Mouse (Mus musculus) embryonic facial prominence, embryonic 13.5 days (tissue): ENCODE measurements around the gene Lnpk. TPM values are rescaled to one million over a fixed set of nuclear protein-coding genes. Genes with fewer than 3 reads are reported as not detected.
A peak's percentile ranks its signal among the peaks of the same experiment; 100 is the strongest.

ENCODE experiments used
- ATAC-seq: fragments of 200-750 bp; cut with Nextera tagmentation; 2 replicates; pipeline ENCODE4 v1.8.0; 2017; ENCODE audit warnings: low read depth; ENCODE audit not compliant: insufficient number of reproducible peaks, insufficient read depth, low FRiP score, low TSS enrichment
- H3K27ac ChIP-seq: fragments of 300-500 bp; sonication (generic); 2 replicates; pipeline ENCODE4 v1.5.1; 2015; ENCODE audit warnings: moderate library complexity, mild to moderate bottlenecking, inconsistent platforms
- H3K27me3 ChIP-seq: fragments of 300-500 bp; sonication (generic); 2 replicates; pipeline ENCODE4 v1.6.1; 2015; ENCODE audit warnings: mild to moderate bottlenecking, inconsistent platforms
- H3K36me3 ChIP-seq: fragments of 300-500 bp; sonication (generic); 2 replicates; pipeline ENCODE4 v1.6.1; 2015; ENCODE audit warnings: mild to moderate bottlenecking, inconsistent platforms
- H3K4me1 ChIP-seq: fragments of 300-500 bp; sonication (generic); 2 replicates; pipeline ENCODE4 v1.6.1; 2015; ENCODE audit warnings: inconsistent platforms
- H3K4me2 ChIP-seq: fragments of 300-500 bp; sonication (generic); 2 replicates; pipeline ENCODE4 v1.6.1; 2015; ENCODE audit warnings: moderate library complexity, mild to moderate bottlenecking, inconsistent platforms
- H3K4me3 ChIP-seq: fragments of 300-500 bp; sonication (generic); 2 replicates; pipeline ENCODE4 v1.5.1; 2015; ENCODE audit warnings: mild to moderate bottlenecking, inconsistent platforms
- H3K9ac ChIP-seq: fragments of 300-500 bp; sonication (generic); 2 replicates; pipeline ENCODE4 v1.6.1; 2015; ENCODE audit warnings: mild to moderate bottlenecking, inconsistent platforms
- H3K9me3 ChIP-seq: fragments of 300-500 bp; sonication (generic); 2 replicates; pipeline ENCODE4 v1.6.1; 2016; ENCODE audit warnings: inconsistent platforms
- WGBS: fragments of 180-500 bp; shearing (Covaris S2); methylation state at CpG from one replicate; pipeline ENCODE4 v1.1.7; 2015; ENCODE audit warnings: mixed read lengths; 5-methylcytosine and 5-hydroxymethylcytosine counted together
- polyA plus RNA-seq: library from polyadenylated mRNA; unstranded; fragments of >200 nt; fragmentation: Nextera tagmentation; extraction: Ambion mirVana; gene quantifications from 2 replicates; pipeline ENCODE4 v1.2.1, GENCODE M21; 2015

Gene Lnpk
- 36.9 and 39.8 TPM in 2 replicates for polyA plus RNA-seq

DNA sequence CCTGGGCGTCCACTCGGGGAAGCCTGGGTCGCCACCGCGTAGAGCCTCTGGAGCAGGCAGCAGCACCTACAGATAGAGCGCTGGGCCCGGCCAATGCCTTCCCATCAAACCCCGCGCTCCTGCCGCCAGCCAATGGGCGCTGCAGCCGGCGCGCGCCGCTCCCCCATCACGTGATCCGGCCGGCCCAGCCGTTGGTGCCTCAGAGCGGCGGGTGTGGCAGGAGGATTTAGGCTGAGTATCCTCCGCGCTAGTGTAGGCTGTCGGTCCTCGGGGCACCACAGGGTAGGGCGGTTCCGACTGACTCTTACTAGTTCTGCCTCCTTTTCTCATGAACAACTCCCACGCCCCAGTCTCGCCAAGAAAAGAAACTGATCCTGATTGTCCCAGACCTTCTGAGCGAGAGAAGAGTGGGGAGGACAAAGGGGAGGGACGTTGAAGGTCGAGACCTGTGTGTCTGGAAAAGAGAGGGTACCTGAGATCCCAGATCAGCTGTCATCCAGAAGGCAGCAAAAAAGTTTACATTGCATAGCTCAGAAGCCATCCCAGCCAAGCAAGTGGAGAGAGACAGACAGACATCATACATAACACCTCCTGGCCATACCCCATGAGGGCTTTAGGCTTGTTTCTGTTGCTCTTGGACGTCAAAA, at the start of gene Lnpk:
Gene Lnpk (minus strand): TSS at position 593 of the 647 bp plus-strand sequence.
- Histone ChIP-seq H3K9me3 (no peaks in the 10 kb centered on the region), H3K4me3 (peak within 1 kb of the TSS; percentile 98), H3K9ac (peak within 1 kb of the TSS; percentile 95), H3K27ac (peak within 1 kb of the TSS; percentile 78), H3K36me3 (no peaks in the 10 kb centered on the region), H3K4me1 (peaks cover 12% of the 10 kb centered on the region), H3K27me3 (no peaks in the 10 kb centered on the region), H3K4me2 (peak within 1 kb of the TSS; percentile 85)
- peak; percentile 97 for ATAC-seq
- under 1% methylated on average over 34 of the region's 34 CpGs for WGBS

DNA sequence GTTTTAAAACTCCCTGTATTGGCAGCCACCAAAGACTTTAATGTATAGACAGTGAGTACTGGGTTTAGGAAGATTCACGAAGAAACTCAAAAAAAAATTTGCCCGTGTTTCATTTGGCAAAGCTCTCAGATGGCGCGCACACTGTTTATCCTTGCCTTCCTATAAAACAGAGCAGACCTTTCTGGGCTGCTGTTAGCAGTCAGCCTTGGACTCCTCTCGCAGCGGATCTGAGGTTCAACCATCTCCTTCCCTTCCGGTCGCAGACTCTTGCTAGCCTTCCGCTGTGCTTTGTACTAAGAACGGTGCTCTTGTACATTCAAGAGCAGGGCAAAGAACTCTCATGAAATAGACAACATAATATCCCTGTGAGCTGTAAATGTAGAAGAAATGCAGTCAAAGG, 41.1 kb upstream of the Lnpk start:
- Histone ChIP-seq H3K4me3 (no peak overlapping the region), H3K36me3 (no peaks in the 10 kb centered on the region), H3K27ac (0 out of 2 replicates have a peak overlapping the region, but pooled peaks have one; percentile 12), H3K27me3 (no peaks in the 10 kb centered on the region), H3K4me1 (peaks cover 7% of the 10 kb centered on the region), H3K9me3 (no peaks in the 10 kb centered on the region), H3K4me2 (no peak overlapping the region), H3K9ac (no peak overlapping the region)
- WGBS, result 76% methylated on average over 10 of the region's 10 CpGs
- no peak for ATAC-seq

DNA sequence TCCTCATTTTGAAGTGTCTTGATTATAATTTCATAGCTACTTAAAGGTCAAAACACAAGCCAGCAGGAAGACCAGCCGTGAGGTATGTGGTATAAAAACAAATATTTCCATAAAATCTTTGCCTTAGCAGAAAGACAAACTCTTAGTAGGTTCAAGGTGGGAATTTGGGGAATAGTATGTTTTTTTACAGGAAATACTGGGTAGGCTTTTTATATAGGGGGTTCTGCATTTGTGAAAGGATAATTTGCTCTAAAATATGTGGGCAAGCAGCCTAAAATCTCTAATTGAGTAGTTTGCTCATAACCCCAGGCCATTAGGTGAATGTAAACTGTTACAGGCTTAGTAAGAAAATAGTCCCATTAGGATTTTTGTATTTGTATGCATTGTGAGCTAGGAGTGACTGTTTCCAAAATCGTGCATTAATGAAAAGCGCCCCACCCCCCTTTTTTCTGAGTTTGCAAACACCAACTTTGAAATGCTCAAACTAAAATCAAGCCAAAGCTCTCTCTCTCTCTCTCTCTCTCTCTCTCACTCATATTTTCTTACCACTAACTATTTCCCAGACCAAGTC, 40.5 kb upstream of the Lnpk start:
- Histone ChIP-seq H3K9me3 (no peaks in the 10 kb centered on the region), H3K4me3 (no peak overlapping the region), H3K27me3 (no peaks in the 10 kb centered on the region), H3K4me2 (no peak overlapping the region), H3K27ac (0 out of 2 replicates have a peak overlapping the region, but pooled peaks have one; percentile 16), H3K36me3 (no peaks in the 10 kb centered on the region), H3K4me1 (peaks cover 7% of the 10 kb centered on the region), H3K9ac (no peak overlapping the region)
- no peak for ATAC-seq
- WGBS, result 67% methylated on average over 3 of the region's 3 CpGs

DNA sequence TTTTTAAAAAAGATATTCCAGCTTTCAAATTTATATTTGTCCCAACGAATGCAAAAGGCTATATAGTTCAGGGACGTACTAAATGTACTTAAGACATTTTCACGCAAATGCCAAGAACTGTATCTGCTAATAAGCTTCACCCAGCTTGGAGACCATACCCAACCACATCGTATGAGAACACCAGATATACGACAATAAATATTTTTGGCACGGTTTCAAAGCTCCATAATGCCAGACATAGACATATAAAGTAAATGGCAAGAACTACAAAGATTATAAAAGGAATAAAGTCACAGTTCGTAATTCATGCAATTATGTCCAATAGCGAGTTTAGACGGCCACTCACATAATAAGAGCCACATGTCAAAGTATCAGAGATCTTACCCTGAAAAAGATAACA, 38.5 kb upstream of the Lnpk start:
- Histone ChIP-seq H3K9me3 (0 out of 2 replicates have a peak, but pooled peaks cover 3% of the 10 kb centered on the region), H3K4me3 (no peak overlapping the region), H3K36me3 (no peaks in the 10 kb centered on the region), H3K9ac (no peak overlapping the region), H3K4me1 (peaks cover 7% of the 10 kb centered on the region), H3K27me3 (no peaks in the 10 kb centered on the region), H3K27ac (no peak overlapping the region), H3K4me2 (no peak overlapping the region)
- no peak for ATAC-seq
- 52% methylated on average over 9 of the region's 9 CpGs for WGBS

DNA sequence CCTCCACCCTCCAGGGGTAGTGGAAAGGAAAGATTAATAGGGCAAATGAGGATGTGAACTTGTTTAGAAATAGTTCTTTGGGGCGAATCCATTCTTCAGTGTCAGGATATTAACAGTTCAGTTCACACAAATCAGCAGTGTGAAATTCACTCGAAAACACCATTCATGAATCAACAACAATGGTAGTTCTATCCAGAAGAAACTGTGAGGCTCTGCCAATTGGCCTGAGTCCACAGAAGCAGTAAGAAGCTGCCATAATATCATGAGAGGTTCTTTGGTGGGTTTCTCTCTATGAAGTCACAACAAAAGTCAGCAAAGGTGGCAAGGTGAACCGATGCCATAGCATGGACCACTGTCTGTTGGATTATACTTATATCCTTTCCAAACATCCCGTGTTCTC, 32.2 kb upstream of the Lnpk start:
- 84% methylated on average over 4 of the region's 4 CpGs for WGBS
- Histone ChIP-seq H3K4me2 (no peak overlapping the region), H3K27me3 (no peaks in the 10 kb centered on the region), H3K9me3 (peaks cover 10% of the 10 kb centered on the region; the same call in 1 of the 2 replicates), H3K27ac (no peak overlapping the region), H3K9ac (no peak overlapping the region), H3K36me3 (no peaks in the 10 kb centered on the region), H3K4me3 (no peak overlapping the region), H3K4me1 (no peaks in the 10 kb centered on the region)
- ATAC-seq, result no peak

DNA sequence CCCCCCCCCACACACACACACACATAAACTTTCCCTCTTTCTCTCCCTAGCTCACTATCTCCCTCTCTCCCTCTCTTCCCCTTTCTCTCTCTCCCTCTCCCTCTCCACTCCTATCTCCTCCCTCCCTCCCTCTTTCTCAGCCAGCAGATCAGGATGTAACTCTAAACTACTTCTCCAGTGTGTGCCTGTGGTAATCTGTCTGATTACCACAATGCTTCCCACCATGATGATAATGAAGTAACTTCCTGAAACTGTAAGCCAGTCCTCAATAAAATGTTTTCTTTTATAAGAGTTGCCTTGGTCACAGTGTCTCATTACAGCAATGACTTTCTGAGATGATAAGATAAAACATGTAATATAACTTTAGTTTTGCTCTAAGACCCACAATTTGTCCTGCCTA, 30.1 kb upstream of the Lnpk start:
- no peak overlapping the region for H3K4me3 ChIP-seq
- H3K27me3 ChIP-seq, result no peaks in the 10 kb centered on the region
- no peak for ATAC-seq
- H3K36me3 ChIP-seq, result no peaks in the 10 kb centered on the region
- peaks cover 10% of the 10 kb centered on the region; the same call in 1 of the 2 replicates for H3K9me3 ChIP-seq
- no peak overlapping the region for H3K27ac ChIP-seq
- H3K4me2 ChIP-seq, result no peak overlapping the region
- peaks cover under 1% of the 10 kb centered on the region; the same call in 1 of the 2 replicates for H3K4me1 ChIP-seq
- no peak overlapping the region for H3K9ac ChIP-seq

DNA sequence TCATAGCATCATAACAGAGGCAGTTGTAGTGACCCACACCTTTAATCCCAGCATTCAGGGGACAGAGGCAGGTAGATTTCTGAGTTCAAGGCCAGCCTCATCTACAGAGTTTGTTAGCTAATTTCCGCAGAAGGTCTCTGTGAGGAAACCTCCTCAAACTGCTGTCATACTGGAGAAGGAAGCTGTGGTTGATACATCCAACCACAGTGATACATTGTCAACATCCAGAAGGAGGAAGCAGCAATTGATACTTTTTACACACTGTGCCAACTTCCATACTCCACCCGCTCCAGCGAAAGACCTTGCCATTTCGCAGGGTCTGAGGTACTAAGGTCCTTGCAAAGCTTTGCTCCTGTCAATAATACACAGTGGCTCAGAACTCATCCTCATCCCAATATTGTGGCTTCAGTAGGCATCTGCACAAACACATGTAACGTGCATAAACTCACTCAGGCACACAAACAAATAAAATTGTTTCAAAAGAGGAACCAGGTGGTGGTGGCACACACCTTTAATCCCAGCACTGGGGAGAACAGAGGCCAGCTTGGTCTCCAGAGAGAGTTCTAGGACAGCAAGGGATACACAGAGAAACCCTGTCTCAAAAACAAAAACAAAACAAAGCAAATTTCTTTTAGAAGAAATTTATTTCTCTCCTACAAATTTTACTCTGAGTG, 27.0 kb upstream of the Lnpk start:
- WGBS, result 83% methylated on average over 5 of the region's 5 CpGs

DNA sequence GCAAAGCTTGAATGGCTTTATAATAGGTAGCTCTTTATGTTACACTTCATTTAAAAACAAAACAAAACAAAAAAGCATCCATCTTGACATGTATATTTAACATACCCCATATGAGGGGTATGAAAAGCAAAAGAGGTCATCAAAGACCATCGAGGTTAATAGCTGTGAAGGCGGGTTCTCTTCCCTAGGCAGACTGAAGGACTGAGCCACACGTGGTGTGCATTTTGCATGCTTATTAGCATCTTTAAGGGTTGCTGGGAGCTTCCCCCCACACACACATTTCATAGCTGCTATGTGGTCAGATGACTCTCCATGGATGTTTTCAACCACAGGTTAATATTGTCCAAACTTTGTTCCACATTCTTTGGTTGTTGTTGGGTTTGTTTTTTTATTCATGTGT, 24.8 kb upstream of the Lnpk start:
- Histone ChIP-seq H3K27ac (no peak overlapping the region), H3K4me2 (no peak overlapping the region), H3K27me3 (no peaks in the 10 kb centered on the region), H3K9me3 (no peaks in the 10 kb centered on the region), H3K9ac (no peak overlapping the region), H3K4me3 (no peak overlapping the region), H3K4me1 (peaks cover 10% of the 10 kb centered on the region), H3K36me3 (no peaks in the 10 kb centered on the region)
- ATAC-seq, result no peak
- 19% methylated on average over 3 of the region's 3 CpGs for WGBS

More for the DNA sequence above, 27.0 kb upstream of the Lnpk start:
- no peaks in the 10 kb centered on the region for H3K27me3 ChIP-seq
- H3K4me1 ChIP-seq, result peaks cover 10% of the 10 kb centered on the region
- no peak overlapping the region for H3K27ac ChIP-seq
- H3K36me3 ChIP-seq, result no peaks in the 10 kb centered on the region
- H3K9ac ChIP-seq, result no peak overlapping the region
- no peak for ATAC-seq
- no peaks in the 10 kb centered on the region for H3K9me3 ChIP-seq
- no peak overlapping the region for H3K4me2 ChIP-seq
- no peak overlapping the region for H3K4me3 ChIP-seq

DNA sequence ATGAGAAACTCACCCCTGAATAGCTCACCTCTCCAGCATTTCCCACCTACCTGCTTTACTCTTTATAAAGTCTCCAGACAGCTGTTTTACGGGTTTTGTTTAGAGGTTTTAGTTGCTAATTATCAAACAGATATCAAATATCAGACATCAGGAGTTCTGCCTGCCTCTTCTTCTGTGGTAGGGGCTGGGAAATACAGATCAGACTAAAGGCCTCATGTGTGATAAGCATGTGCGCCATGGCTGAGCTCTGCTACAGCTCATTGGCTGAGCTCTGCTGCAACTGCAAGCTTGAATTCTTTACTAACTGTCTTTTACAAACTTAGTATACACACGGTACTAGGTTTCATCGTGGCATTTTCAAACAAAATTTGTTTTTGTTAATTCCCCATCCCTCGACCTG, 23.2 kb upstream of the Lnpk start:
- Histone ChIP-seq H3K4me3 (no peak overlapping the region), H3K27ac (no peak overlapping the region), H3K4me1 (peaks cover 10% of the 10 kb centered on the region), H3K36me3 (no peaks in the 10 kb centered on the region), H3K9ac (no peak overlapping the region), H3K4me2 (no peak overlapping the region), H3K27me3 (no peaks in the 10 kb centered on the region), H3K9me3 (no peaks in the 10 kb centered on the region)
- WGBS, result 69% methylated on average over 5 of the region's 5 CpGs
- no peak for ATAC-seq

DNA sequence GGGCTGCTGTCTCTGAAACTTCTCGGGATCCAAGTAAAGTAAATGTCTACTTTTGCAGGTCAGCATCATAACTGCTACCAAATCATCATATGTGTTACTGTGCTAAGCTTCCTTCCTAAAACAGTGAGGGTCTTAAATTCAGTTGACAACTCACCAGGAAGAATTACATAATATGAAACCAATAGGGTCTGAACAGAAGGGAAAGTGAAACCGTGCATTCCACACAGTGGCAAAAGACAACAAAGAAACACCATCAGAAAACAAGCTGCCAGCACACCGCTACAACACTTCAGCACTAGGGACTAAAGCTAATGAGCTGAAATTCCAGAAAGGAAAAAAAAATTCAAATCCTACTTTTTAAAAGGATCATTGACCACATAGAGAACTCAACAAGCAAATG, 17.9 kb upstream of the Lnpk start:
- H3K27ac ChIP-seq, result no peak overlapping the region
- no peaks in the 10 kb centered on the region for H3K9me3 ChIP-seq
- ATAC-seq, result no peak
- no peak overlapping the region for H3K4me3 ChIP-seq
- peaks cover 4% of the 10 kb centered on the region; the same call in 1 of the 2 replicates for H3K4me1 ChIP-seq
- no peaks in the 10 kb centered on the region for H3K27me3 ChIP-seq
- 79% methylated on average over 3 of the region's 3 CpGs for WGBS
- H3K9ac ChIP-seq, result no peak overlapping the region
- H3K36me3 ChIP-seq, result no peaks in the 10 kb centered on the region
- H3K4me2 ChIP-seq, result no peak overlapping the region

DNA sequence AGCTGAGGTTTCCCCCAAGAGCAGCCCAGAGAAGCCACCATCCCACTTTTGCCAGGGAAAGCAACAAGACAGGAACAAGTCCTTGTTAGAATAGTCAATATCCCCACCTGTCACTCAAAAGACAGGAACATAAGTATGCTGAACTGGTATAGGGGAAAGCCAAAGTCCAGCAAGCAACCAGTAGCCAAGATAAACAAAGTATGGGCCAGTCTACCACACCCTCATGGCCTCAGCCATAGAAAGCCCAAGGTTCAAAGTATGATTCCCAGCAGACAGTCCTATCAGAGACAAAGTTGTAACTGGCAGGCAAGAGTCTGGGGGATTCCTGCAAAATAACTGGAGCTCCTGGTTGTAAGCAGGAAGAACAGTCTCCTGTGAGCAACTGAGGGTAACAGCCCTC, 16.9 kb upstream of the Lnpk start:
- H3K9me3 ChIP-seq, result no peaks in the 10 kb centered on the region
- no peak overlapping the region for H3K4me3 ChIP-seq
- no peaks in the 10 kb centered on the region for H3K27me3 ChIP-seq
- ATAC-seq, result no peak
- H3K4me2 ChIP-seq, result no peak overlapping the region
- H3K9ac ChIP-seq, result no peak overlapping the region
- no peak overlapping the region for H3K27ac ChIP-seq
- no peaks in the 10 kb centered on the region for H3K36me3 ChIP-seq
- no peaks in the 10 kb centered on the region for H3K4me1 ChIP-seq
